Mouse (Mus musculus) midbrain, embryonic 12.5 days (tissue): ENCODE results near the gene St3gal3. TPM values are rescaled to one million over a fixed set of nuclear protein-coding genes. Genes with fewer than 3 reads are reported as not detected.

ENCODE experiments used
- ATAC-seq: fragments of 200-750 bp; cut with Nextera tagmentation; 2 replicates; pipeline ENCODE4 v1.8.0; 2017; ENCODE audit warnings: low read depth, moderate TSS enrichment, moderate library complexity; ENCODE audit not compliant: low FRiP score
- H3K27ac ChIP-seq: fragments of 300-500 bp; sonication (generic); replicated peaks from 2 replicates; pipeline ENCODE4 v1.5.1; 2016; ENCODE audit warnings: mild to moderate bottlenecking
- H3K27me3 ChIP-seq: fragments of 300-500 bp; sonication (generic); 2 replicates; pipeline ENCODE4 v1.6.1; 2016; ENCODE audit warnings: mild to moderate bottlenecking
- H3K36me3 ChIP-seq: fragments of 300-500 bp; sonication (generic); 2 replicates; pipeline ENCODE4 v1.6.1; 2016
- H3K4me1 ChIP-seq: fragments of 300-500 bp; sonication (generic); 2 replicates; pipeline ENCODE4 v1.6.1; 2016
- H3K4me2 ChIP-seq: fragments of 300-500 bp; sonication (generic); replicated peaks from 2 replicates; pipeline ENCODE4 v1.6.1; 2016; ENCODE audit warnings: mild to moderate bottlenecking, moderate library complexity
- H3K4me3 ChIP-seq: fragments of 300-500 bp; sonication (generic); 2 replicates; pipeline ENCODE4 v1.5.1; 2016; ENCODE audit warnings: mild to moderate bottlenecking
- H3K9ac ChIP-seq: fragments of 300-500 bp; sonication (generic); replicated peaks from 2 replicates; pipeline ENCODE4 v1.6.1; 2016; ENCODE audit warnings: mild to moderate bottlenecking, moderate library complexity
- H3K9me3 ChIP-seq: fragments of 300-500 bp; sonication (generic); 2 replicates; pipeline ENCODE4 v1.6.1; 2016; ENCODE audit warnings: mild to moderate bottlenecking
- WGBS: fragments of 180-500 bp; shearing (Covaris S2); methylation state at CpG from one replicate; pipeline ENCODE4 v1.1.7; 2016; 5-methylcytosine and 5-hydroxymethylcytosine counted together
- polyA plus RNA-seq: library from polyadenylated mRNA; unstranded; fragments of >200 nt; fragmentation: Nextera tagmentation; extraction: Ambion mirVana; gene quantifications from 2 replicates; pipeline ENCODE4 v1.2.1, GENCODE M21; 2016

Gene St3gal3
- polyA plus RNA-seq, 1 experiment from 2014 or later, result 10.9 TPM

GRCm38 (mm10) chr4:117893376-117893775, 241.3 kb downstream of the St3gal3 start:
- no peak overlapping the region for H3K4me3 ChIP-seq
- no peak overlapping the region for H3K27ac ChIP-seq
- H3K4me1 ChIP-seq, result peaks cover 11% of the 10 kb centered on the region
- H3K9ac ChIP-seq, result no peak overlapping the region
- 28% methylated on average over 9 of the region's 9 CpGs for WGBS
- no peaks in the 10 kb centered on the region for H3K9me3 ChIP-seq
- ATAC-seq, result no peak
- H3K36me3 ChIP-seq, result peaks cover 57% of the 10 kb centered on the region
- no peak overlapping the region for H3K4me2 ChIP-seq
- no peaks in the 10 kb centered on the region for H3K27me3 ChIP-seq

DNA sequence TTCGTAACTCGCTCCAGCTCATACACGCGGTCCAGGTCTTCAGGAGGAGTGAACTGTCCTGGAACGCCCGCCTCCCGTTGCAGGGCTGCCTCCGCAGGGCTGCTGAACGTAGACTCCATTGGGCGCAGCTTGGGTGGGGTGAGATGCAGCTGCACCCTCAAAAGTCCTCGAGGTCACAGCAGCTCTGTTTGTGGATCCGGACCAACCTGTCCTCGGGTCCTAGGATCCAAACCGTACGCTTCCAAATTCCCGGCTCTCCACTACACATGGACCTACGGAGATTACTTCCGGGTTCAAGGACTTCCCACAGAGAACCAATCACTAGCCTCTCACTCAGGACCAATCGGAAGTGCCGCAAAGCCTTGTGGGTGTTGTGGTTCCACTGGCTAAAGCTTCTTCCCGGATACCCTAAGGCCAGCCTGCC, 243.0 kb downstream of the St3gal3 start, which contains the start of gene Dph2:
Gene Dph2, minus strand, starts transcription at position 295 of the 424 bp plus-strand sequence.
- ATAC-seq, result peak; percentile 88
- under 1% methylated on average over 21 of the region's 21 CpGs for WGBS
- Histone ChIP-seq H3K27ac (no peak within 1 kb of the TSS), H3K9ac (peak within 1 kb of the TSS; percentile 61), H3K36me3 (peaks cover 41% of the 10 kb centered on the region), H3K27me3 (no peaks in the 10 kb centered on the region), H3K4me1 (peaks cover 15% of the 10 kb centered on the region), H3K4me3 (peak within 1 kb of the TSS; percentile 81), H3K4me2 (peak within 1 kb of the TSS; percentile 95), H3K9me3 (no peaks in the 10 kb centered on the region)

DNA sequence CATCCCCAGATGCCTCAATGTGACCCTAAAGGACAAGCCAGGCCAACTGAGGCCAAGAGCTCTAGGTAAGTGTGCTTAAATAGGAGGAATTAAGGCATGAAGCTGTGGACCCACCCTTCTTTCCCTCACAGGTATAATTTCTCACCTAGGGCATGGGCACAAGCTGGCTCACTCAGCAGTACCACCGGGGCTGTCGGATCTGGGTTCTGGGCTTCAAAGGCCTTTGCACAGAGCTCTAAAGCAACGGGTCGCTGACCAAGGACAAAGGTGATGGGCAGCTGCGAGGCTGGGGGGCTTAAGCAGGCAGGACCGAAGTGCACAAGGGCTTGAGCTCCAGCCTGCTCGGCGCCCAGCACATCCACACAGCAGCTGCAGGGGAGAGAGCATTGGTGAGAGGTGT, 244.0 kb downstream of the St3gal3 start:
- Histone ChIP-seq H3K4me1 (peaks cover 23% of the 10 kb centered on the region), H3K4me2 (peak overlapping the region; percentile 95), H3K4me3 (peak overlapping the region; percentile 81), H3K36me3 (peaks cover 31% of the 10 kb centered on the region), H3K27me3 (no peaks in the 10 kb centered on the region), H3K9ac (peak overlapping the region; percentile 61; the same call in 1 of the 2 replicates), H3K9me3 (no peaks in the 10 kb centered on the region), H3K27ac (no peak overlapping the region)
- WGBS, result 52% methylated on average over 8 of the region's 8 CpGs
- ATAC-seq, result no peak

DNA sequence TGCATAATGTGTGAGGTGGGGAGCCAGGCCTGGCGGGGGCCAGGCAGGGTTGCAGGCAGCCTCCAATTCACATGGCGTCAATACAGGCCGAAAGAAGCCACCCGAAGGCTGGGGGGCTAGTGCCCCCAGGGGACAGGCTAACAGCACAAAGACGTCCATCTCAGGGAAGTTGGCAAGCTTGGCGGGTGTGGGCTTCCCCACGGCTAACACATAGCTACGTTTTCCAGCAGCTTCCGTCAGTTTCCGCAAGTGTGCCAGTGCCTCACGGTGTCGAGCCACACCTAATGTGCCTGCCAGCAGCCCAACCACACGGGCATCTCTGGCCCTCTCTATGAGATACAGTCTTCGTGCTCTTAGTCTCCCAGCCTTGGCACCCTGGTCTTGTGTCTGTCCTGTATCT, 244.7 kb downstream of the St3gal3 start:
- Histone ChIP-seq H3K4me2 (no peak overlapping the region), H3K36me3 (peaks cover 31% of the 10 kb centered on the region), H3K4me3 (0 out of 2 replicates have a peak overlapping the region, but pooled peaks have one; percentile 81), H3K9me3 (no peaks in the 10 kb centered on the region), H3K27me3 (no peaks in the 10 kb centered on the region), H3K4me1 (peaks cover 23% of the 10 kb centered on the region), H3K27ac (no peak overlapping the region), H3K9ac (no peak overlapping the region)
- ATAC-seq, result no peak
- 92% methylated on average over 14 of the region's 14 CpGs for WGBS

GRCm38 (mm10) chr4:117889471-117889870, 245.2 kb downstream of the St3gal3 start:
- no peak overlapping the region for H3K27ac ChIP-seq
- no peaks in the 10 kb centered on the region for H3K27me3 ChIP-seq
- no peak overlapping the region for H3K9ac ChIP-seq
- WGBS, result 94% methylated on average over 15 of the region's 15 CpGs
- peaks cover 23% of the 10 kb centered on the region for H3K4me1 ChIP-seq
- H3K9me3 ChIP-seq, result no peaks in the 10 kb centered on the region
- no peak overlapping the region for H3K4me3 ChIP-seq
- H3K36me3 ChIP-seq, result peaks cover 31% of the 10 kb centered on the region
- no peak for ATAC-seq
- no peak overlapping the region for H3K4me2 ChIP-seq

DNA sequence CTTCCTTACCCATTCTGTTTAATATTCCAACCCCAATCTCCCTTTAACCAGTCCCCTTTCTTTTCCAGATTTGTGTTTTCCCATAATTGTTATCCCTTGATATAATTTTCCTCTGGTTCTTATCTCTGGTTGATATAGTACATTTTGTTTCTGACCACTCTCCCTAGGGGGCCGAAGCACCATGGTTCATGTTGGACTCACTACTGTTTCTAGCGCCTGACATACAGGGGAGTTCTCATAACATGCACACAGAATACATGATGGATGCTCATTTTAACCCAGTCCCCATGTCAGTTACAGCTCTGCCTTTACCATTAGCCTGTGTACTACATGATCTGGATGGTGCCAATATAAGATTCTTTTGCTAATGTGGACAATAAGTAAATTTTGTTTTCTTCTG, 246.8 kb downstream of the St3gal3 start:
- Histone ChIP-seq H3K36me3 (peaks cover 30% of the 10 kb centered on the region), H3K4me1 (peaks cover 33% of the 10 kb centered on the region), H3K27me3 (no peaks in the 10 kb centered on the region), H3K9me3 (no peaks in the 10 kb centered on the region), H3K4me2 (peak overlapping the region; percentile 87), H3K4me3 (peak overlapping the region; percentile 95; the same call in 1 of the 2 replicates), H3K9ac (0 out of 2 replicates have a peak overlapping the region, but pooled peaks have one; percentile 88), H3K27ac (no peak overlapping the region)
- WGBS, result 73% methylated on average over 2 of the region's 2 CpGs
- ATAC-seq, result no peak

DNA sequence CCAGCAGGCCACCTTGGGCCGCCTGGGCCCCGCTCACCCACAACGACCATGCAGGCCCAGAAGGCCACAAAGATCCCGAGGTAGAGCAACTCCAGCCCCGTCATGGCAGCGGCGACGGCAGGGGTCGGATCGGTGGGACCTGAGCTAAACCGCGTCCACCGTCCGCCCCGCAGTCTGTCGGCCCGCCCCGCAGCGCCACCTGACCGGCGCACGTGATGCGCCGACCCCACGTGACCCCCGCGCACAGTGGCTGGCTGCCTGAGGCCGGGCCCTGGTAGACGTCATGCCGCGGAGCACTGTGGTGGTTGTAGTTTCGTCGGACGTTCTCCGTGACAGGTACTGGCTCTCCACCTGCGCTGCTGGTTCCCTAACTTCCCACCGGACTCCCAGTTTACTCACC, 247.6 kb downstream of the St3gal3 start, which contains the start of gene Atp6v0b:
Gene Atp6v0b, minus strand, starts transcription at position 201 of the 400 bp plus-strand sequence.
- Histone ChIP-seq H3K36me3 (peaks cover 30% of the 10 kb centered on the region), H3K4me1 (peaks cover 37% of the 10 kb centered on the region), H3K4me2 (peak within 1 kb of the TSS; percentile 87), H3K9me3 (no peaks in the 10 kb centered on the region), H3K27ac (no peak within 1 kb of the TSS; the same call in 1 of the 2 replicates), H3K27me3 (no peaks in the 10 kb centered on the region), H3K4me3 (peak within 1 kb of the TSS; percentile 95), H3K9ac (peak within 1 kb of the TSS; percentile 88)
- peak; percentile 83 for ATAC-seq
- under 1% methylated on average over 37 of the region's 37 CpGs for WGBS

GRCm38 (mm10) chr4:117886644-117887043, 248.1 kb downstream of the St3gal3 start:
- 4% methylated on average over 20 of the region's 24 CpGs for WGBS
- Histone ChIP-seq H3K27ac (no peak overlapping the region; the same call in 1 of the 2 replicates), H3K4me1 (peaks cover 38% of the 10 kb centered on the region), H3K9ac (peak overlapping the region; percentile 88), H3K4me2 (peak overlapping the region; percentile 87), H3K36me3 (peaks cover 30% of the 10 kb centered on the region), H3K4me3 (peak overlapping the region; percentile 95), H3K27me3 (no peaks in the 10 kb centered on the region), H3K9me3 (no peaks in the 10 kb centered on the region)
- no peak for ATAC-seq

DNA sequence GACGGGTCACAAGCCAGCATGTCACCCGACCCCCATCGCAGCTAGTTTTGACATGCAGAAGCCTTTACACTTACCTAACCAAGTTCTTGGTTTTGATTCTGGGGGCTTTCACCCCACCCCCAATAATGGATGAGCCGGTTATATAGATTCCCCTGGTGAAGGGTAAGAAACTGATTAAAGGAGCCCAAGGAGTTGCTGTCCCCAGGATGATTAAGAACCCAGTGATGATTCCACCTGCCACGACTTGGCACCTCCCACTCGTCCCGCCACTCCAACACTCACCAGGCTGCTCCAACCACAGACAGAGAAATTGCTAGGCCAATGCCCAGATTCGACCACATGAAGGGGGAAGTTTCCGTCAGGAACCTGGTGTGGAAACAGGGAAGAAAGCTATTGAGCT, 248.7 kb downstream of the St3gal3 start:
- WGBS, result 89% methylated on average over 9 of the region's 9 CpGs
- ATAC-seq, result no peak

DNA sequence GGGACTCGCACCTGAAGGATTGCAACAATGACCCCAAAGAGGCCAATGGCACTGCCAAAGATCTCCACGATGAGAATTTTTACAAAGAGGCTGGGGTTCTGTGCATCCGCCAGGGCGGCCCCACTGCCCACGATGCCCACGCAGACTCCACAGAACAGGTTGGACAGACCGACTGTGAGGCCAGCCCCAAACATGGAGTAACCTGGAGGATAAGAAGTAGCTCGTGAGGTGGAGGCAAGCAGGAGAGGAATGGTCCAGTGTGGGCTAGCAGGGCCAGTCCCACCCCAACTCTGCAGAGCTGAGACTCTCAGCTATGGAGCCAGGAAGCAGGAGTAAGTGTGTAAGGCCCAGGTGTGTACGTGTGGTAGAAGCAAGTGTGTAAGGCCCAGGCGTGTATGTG, 249.6 kb downstream of the St3gal3 start:
- no peak overlapping the region for H3K4me3 ChIP-seq
- peaks cover 43% of the 10 kb centered on the region for H3K36me3 ChIP-seq
- H3K4me1 ChIP-seq, result peaks cover 40% of the 10 kb centered on the region
- ATAC-seq, result no peak
- no peak overlapping the region for H3K9ac ChIP-seq
- no peak overlapping the region for H3K27ac ChIP-seq
- H3K4me2 ChIP-seq, result no peak overlapping the region
- no peaks in the 10 kb centered on the region for H3K27me3 ChIP-seq
- WGBS, result 91% methylated on average over 10 of the region's 10 CpGs
- H3K9me3 ChIP-seq, result no peaks in the 10 kb centered on the region

More for the DNA sequence above, 248.7 kb downstream of the St3gal3 start:
- Histone ChIP-seq H3K4me3 (peak overlapping the region; percentile 95), H3K27me3 (no peaks in the 10 kb centered on the region), H3K27ac (no peak overlapping the region), H3K4me2 (peak overlapping the region; percentile 87), H3K4me1 (peaks cover 37% of the 10 kb centered on the region), H3K9ac (peak overlapping the region; percentile 88; the same call in 1 of the 2 replicates), H3K36me3 (peaks cover 35% of the 10 kb centered on the region), H3K9me3 (no peaks in the 10 kb centered on the region)

DNA sequence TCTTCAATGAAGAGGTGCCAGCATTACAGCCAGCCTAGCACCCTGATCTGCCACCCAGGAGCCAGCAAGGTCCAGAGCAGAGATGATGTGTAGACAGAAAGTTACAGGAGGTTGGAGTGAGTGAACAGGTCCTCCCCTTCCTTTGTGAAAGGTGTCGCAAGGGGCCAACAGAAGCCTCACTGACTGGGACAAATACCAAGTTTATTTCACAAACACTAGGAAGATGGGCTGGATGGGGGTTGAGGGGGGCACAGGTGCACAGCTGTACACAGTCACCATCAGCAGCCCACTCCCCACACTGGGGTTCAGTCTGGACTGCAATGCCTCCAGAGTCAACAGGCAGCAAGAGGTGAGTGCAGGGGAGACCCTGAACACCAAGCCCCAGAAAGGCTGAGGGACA, 250.6 kb downstream of the St3gal3 start:
- Histone ChIP-seq H3K27ac (no peak overlapping the region), H3K36me3 (peaks cover 37% of the 10 kb centered on the region)

GRCm38 (mm10) chr4:117882701-117883691, 251.7 kb downstream of the St3gal3 start, which contains the start of gene B4galt2:
Gene B4galt2, minus strand, starts transcription at chr4:117883487.
- H3K4me1 ChIP-seq, result peaks cover 40% of the 10 kb centered on the region
- WGBS, result 2% methylated on average over 36 of the region's 103 CpGs
- H3K9ac ChIP-seq, result peak within 1 kb of the TSS; percentile 93
- peak within 1 kb of the TSS; percentile 80 for H3K27ac ChIP-seq
- H3K4me2 ChIP-seq, result peak within 1 kb of the TSS; percentile 82
- H3K9me3 ChIP-seq, result no peaks in the 10 kb centered on the region
- peak within 1 kb of the TSS; percentile 89 for H3K4me3 ChIP-seq
- peaks cover 46% of the 10 kb centered on the region for H3K36me3 ChIP-seq
- no peaks in the 10 kb centered on the region for H3K27me3 ChIP-seq
- peak; percentile 45 for ATAC-seq

More for the DNA sequence above, 250.6 kb downstream of the St3gal3 start:
- no peaks in the 10 kb centered on the region for H3K9me3 ChIP-seq
- H3K4me3 ChIP-seq, result peak overlapping the region; percentile 89; the same call in 1 of the 2 replicates
- H3K27me3 ChIP-seq, result no peaks in the 10 kb centered on the region
- H3K4me2 ChIP-seq, result peak overlapping the region; percentile 82
- H3K9ac ChIP-seq, result peak overlapping the region; percentile 93; the same call in 1 of the 2 replicates
- peaks cover 40% of the 10 kb centered on the region for H3K4me1 ChIP-seq
- WGBS, result 100% methylated on average over 1 of the region's 1 CpGs
- ATAC-seq, result no peak
